Mouse (Mus musculus) ZHBTc4 (cell line): Measurements from ENCODE around the gene Tmem156.

Experiments used
- DNase-seq: peaks from one replicate; pipeline ENCODE4 v3.0.0-alpha.2; 2011; ENCODE audit warnings: low read depth, low spot score

Tmem156 gene

DNA sequence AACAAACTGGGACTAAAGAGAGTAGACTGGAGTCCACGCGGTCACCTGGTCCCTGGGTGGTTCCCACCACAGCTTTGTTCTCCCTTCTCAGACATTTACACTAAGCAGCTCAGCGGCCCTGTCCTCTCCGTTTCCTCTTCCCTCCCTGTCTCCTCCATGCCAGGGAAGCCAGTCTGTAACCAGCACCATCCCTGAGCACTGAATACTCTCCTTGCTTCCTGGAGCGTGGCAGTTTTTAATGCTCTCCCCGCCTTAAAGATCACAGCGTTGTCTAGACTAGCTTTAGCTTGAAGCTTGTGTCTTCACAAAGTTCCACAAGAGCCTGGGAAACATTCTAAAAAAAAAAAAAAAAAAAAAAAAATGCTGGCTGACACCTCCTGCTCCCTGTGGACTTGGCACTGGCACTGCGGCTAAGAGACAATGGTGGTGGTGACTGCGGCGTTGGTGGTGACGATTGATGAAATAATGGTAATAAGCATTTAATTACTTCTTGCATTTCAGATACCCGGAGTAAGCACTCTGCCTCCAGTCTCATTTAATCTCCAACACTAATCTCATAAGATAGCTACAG is 44.6 kb downstream of the Tmem156 start:
- no peak for DNase-seq

DNA sequence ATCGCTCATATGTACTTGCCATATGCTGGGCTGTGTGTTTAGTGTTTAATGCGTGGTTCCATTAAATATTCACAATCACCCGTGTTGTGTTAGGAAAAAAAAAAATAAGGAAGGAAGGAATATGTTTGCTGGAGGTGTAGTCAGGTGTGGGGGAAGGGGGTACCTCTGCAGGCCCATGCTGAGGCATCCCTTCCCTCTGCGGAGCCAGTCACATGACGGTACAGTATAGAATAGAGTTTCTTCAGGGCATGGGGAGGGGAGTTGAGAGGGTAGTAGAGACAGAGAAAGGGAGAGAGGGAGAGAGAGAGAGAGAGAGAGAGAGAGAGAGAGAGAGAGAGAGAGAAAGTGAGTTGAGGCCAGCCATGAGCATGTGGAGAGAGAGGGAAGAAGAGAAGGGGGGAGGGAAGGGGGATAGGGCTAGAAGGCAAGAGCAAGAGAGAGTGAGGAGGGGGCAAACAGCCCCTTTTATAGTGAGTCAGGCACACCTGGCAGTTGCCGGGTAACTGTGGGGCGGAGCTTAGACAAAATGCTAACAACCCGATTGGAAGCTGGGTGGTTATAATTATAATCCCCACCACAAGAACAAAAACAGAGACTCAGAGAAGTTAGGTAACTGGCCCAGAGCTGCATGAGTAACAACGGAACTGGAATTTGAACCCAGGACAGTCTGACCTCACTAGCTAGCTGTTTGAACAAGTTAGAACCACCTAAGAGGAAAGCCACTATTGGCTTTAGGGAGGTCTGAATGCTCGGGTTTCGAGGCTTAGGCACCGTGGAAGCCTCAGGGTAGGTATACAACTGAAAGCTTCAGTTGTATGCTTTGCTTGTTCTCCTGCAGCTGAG is 45.3 kb downstream of the Tmem156 start:
- DNase-seq: no peak

DNA sequence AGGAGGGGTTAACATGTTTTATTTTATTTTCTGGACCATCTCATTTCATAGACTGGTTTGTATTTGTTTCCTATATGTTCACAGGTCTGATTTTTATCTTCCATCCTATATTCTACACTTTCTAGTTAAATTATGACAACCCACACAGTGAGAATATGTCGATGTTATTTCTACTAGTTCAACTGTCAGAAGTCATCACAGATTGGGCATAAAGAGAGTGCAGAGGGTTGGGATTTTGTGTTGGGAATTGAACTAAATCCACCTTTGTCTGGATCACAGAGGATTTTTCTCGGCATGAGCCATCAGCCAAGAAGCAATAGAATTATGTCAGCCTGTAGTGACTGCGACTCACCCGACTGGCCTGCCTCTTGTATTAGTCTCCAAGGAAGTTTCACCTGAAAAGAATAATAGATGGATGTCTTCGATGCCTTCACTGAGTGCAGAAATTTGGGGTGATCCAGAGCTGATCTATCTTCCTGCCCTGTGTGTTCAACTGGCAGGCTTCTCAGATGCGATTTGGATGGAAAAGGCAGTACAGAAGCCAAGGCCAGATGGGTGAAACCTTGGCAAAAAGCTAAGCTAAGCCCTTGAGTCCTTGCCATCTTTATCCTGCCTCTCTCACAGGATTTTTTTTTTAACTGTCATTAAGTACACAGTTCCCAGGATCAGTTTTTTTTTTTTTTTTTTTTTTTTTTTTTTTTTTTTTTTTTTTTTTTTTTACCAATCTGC is 46.1 kb downstream of the Tmem156 start:
- DNase-seq: no peak

DNA sequence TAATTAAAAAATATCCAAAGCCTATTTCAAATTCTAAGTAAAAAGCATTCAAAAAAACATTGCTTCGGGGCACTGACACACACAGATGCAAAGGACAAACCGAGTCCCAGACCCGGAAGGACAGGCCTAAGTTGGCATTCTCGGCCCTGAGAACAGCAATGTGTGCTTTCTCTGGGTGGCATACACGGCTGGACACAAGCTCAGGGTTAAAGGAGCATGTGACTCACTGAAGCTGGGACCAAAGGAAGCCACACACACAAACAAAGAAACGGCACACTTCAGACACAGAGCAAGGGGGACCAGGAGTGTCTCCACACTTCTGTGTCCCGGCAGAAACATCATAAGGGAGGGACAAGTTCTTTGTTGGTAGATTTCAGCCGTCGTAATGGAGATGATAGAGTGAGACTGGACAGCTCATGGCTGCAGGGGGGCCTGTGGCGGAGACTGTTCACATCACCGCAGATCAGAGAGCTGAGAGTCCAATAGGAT is 48.5 kb downstream of the Tmem156 start:
- no peak for DNase-seq

DNA sequence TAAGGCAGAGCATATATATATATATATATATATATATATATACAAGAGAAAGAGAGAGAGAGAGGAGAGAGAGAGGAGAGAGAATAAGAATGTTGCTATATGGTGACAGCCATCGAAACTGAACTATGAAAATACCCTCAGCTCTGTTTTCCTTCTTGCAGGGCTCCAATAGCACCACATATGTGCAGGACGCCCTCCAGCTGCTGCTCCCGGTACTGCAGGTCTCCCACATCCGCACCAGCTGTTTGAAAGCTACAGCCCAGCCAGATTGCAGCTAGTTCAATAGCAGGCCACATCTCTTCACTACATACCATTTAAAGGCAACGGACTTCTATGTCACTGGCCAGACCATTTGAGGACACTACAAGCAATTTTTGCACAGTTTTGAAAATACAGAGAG is 51.5 kb downstream of the Tmem156 start:
- peak; percentile 39 for DNase-seq

DNA sequence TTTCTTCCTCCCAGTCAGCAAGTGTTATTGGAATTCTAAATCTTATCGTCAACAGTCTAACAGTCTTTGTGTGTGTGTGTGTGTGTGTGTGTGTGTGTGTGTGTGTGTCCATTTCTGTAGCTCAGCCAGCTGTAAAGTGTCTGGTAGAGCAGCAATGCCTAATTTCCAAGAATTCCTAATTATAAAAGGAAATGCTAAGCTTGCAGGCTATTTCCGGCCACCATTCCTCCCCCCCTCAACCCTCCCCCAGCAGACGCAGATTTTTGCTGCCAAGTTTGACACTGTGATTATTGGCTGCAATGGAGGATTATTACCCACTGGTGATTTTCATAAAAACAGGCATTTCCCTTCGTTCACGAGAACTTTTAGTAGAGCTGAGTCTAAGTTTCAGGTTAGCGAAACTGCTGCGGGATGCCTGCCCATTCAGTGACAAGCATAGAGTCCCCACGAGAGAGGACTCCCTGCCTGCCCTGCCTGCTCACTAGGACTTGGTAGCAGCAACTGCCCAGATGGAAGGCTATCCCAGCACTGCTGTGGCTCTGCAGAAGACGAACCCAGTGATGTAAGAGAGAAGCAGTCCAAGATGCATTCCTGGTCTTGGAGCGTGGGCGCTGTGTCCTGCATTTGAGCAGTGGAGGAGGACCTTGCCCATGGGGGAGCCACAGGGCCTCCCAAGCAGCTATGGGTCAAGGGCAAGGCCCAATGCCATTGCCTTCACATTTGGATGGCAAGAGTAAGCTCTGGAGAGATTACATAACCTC is 52.9 kb downstream of the Tmem156 start:
- no peak for DNase-seq

DNA sequence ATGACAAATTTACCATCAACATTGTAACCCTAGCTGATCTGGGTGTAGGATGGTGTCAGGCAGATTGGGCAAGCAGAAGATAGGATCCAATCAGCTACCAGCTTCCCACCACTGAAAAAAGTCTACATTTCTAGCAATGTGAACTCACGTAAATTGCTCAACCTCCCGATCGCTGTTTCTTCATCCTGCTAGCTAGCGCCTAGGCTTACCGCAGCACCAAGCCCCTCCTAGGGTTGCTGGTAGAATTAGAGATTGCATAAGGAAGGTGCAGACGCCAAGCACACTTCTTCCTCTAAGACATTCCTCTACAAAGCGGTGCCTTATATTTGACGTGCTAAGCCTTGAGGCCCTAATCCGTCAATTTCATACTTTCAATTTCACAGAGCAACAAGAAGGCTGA is 53.6 kb downstream of the Tmem156 start:
- no peak for DNase-seq

DNA sequence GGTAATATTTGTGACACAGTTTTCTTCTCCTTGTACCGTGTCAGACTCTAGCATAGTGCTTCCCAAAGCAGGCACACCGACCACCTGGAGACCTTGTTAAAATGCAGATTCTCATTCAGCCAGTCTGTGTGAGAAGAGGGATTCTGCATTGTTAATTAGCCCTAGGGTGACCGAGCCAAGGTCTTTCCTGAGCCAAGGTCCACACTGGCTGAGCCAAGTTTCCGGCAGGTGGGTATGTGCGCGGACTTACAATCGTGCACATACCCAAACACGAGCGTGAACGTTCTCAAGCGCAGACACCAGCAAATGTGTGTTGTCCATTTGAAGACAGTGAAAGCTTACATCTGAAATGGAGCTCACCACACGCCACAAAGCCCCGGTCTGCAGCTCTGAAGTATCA is 55.3 kb downstream of the Tmem156 start:
- DNase-seq: peak; percentile 44

DNA sequence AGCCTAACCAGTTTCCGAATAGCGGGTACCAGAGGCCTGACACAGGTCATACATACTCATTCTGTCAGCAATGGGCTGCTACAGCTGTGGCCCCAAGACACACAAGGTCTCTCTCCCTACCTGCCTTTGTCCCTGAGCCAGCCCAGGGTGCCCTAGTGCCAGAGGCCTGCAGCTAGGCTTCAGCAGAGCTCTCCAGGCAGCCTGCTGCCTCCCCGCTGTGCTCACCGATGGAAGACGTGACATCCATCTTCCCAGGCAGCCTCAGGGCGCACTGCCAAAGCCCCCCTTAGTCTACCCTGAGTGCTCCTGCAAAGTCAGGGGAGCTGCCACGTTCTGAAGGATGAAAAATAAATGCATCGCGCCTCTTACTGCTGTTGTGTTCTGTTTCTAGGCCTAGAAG is 63.9 kb downstream of the Tmem156 start:
- DNase-seq: no peak

DNA sequence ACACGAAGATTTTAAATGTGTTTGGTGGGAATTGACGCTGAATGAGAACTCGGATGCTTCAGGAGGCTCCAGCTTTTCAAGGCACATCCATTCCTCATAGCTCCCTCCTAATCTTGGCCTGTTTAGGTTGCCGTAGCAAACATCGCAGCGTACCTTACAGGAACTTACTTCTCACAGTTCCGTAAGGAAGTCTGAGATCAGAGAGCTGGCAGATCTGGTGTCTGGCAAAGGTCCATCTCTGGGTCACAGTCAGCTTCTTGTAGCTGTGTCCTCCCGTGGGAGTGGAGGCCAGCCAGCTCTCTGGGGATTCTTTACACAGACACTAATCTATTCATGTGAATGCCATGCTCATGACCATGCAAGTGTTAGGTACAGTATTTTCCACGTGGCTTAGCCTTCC is 65.2 kb downstream of the Tmem156 start:
- DNase-seq: no peak

DNA sequence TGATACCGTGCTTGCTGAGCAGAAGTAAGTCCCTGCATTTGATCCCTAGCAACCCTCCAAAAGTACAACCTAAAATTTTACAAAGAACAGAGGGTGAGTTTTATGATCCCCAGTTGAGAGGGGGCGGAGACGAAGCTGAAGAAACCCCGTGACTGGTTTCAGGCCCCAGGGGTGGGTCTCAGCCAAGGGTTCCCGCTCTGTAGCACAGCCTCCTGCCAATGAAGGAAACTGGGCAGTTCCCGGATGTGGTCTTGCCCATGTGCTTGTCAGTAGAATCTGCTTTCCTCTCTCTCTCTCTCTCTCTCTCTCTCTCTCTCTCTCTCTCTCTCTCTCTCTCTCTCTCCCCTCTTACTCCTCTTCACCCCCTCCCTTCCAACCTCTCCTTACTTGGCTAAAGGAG is 66.0 kb downstream of the Tmem156 start:
- no peak for DNase-seq

DNA sequence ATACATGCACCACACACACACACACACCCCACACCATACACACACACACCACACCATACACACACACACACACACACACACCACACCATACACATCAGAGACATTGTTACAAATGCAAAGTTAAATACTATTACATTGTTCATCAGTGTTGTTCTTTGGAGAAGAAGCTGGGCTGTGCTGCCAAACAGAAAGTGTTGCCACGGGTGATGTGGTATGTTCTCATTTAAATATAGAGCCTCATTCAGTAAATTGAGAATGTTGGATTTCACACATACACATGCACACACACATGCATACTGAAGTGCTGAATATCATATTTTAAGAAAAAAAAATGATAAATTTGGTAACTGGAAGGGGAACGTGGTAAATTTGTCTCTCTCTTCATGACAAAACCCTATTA is 67.3 kb downstream of the Tmem156 start:
- DNase-seq: no peak

DNA sequence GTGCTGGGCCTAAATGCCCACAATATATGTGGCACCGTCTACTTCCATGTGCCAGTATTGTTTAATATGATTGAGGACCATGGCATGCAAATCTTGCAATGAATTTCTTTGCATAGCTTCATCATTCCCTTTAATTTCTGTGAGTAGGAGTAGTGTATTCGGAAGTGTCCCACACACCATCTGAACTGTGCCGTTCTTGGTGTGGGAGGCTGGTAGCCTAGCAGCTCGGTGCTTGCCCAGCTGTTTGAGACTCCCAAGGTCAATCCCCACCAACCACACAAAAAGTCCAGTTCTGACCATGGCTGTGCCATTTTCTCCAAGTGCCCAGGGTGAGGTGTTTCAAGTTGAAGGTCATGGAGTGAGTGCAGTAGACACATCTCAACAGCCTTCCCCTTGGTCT is 69.9 kb downstream of the Tmem156 start:
- no peak for DNase-seq

DNA sequence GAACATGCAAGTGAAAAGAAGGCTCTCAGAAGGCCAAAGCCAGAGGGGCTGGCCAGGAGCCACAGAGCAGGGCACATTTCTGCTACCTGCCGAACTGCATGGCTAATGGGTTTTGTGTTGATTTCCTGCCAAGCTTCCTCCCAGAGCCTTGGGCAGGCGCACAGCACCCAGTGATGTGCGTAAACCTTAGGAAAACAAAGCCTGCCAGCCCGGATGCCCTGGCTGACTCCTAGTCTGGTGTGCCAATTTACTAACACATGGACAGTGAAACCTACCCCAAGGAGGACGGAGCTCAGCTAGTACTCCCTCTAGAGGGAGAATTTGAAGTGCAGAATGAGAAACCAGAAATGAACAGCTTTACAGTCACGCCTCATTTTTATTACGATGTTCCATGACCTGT is 72.1 kb downstream of the Tmem156 start:
- peak; percentile 44 for DNase-seq

DNA sequence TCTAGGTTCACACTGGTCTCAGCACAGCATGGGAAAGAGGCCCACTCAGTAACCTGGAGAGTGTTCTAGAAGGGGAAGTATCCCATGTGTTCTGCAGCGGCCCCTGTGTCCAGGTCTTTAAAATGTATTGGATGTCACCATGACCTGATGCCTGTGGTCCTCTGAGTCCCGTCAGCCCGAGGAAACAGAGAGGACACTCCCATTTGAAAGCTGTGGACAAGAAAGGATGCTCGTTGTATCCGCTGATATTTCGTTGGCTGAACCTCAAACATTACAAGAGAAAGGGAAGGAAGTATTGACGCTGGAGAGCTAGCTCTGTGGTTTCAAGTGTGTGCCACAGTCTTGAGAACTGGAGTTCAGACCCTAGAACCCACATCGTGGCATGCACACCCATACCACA is 72.8 kb downstream of the Tmem156 start:
- DNase-seq: no peak

DNA sequence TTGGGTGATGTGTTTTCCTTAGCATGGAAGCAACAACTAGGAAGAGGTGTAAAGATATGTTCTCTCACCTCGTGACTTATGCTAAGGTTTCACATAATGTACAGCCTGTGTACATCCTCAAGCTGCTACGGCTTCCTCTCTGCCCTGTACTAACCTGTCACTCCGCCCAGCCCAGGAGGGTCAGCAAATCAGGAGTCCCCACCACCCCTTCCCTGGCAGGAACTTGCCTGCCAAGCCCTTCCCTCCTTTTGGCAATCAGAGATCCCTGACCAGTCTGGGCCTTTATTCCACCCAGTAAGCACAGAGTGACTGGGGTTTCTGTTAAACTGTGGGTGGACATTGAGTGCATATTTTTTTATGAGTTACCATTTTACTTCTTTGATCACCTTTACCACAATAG is 76.4 kb downstream of the Tmem156 start:
- no peak for DNase-seq

DNA sequence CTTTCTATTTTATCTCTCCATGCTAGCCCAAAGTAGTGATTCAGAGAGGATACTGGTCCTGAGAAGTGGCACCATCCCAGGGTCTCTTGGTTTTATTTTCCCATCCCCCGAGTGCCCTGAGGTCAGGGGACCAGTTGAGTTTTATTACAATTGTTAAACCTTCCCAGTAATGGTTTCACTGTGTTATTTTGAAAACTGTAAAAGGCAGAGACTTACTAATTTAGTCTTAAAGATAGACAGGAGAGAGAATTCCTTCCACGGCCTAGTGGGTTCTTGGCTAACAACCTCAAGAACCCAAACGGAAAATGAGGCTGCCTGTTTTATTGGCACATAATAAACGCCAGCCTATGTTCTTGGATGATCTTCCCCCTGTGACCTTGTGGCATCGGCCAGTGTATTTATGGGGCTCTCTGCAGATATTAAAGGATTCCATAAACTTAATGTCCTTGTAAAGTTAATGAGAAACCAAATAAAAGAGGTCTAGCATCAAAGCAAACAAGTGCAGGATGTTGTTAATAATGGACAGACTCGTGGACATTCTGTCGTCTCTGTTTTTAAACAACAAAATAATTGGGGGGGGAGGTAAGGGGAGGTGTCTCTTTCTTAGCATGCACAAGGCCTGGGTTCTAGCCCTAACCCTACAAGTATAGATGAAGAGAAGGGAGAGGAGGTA is 79.9 kb downstream of the Tmem156 start:
- no peak for DNase-seq

DNA sequence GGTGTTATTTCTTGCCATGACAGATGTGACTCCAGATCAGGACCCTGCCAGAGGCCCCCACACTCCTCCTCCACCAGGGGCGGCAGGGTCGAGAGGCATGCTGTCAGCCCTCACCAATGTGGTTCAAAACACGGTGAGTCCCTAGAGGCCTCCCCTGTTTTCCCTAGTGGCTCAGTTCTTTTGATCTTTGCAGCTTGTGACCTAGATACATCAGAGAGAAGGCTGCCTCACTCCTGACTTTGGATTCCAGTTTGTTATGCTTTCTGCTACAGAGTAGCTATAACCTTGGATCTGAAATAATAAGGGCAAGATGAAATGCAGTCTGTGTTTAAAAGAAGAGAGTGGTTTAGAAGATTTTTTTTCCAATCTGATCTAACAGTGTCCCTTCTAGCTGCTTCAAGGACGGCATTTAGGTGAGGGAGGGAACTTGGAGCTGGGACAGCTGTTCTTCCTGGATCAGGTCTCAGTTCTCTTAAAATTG is 85.9 kb downstream of the Tmem156 start:
- DNase-seq: no peak

DNA sequence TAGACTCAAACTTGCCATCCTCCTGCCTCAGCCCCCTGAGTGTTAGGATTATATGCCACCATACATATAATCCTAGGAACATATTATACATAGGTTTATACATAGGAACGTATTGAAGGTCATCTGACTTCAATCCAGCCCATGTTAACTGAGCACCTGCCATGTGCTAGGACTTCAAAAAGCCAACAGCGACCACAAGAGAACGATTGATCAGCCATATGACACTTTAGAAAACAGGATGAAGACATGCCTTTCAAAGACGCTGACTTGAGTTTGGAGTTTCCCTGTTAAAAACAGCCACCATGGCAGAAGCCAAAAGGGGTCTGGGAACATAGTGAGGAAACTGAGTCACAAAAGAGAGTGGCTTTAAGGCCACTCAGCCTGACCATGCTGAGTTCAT is 86.7 kb downstream of the Tmem156 start:
- no peak for DNase-seq
